Mouse (Mus musculus) embryonic fibroblast, embryonic 13.5 days (primary cell): ENCODE data around the gene Ranbp3. TPM values are rescaled to one million over a fixed set of nuclear protein-coding genes. Genes with fewer than 3 reads are reported as not detected.

Source experiments
- H3K27ac ChIP-seq: 2 replicates; pipeline ENCODE4 v1.5.1; 2012; ENCODE audit warnings: low read length, control low read depth, inconsistent platforms; ENCODE audit not compliant: insufficient read depth
- H3K4me1 ChIP-seq: 2 replicates; pipeline ENCODE4 v1.6.1; 2011; ENCODE audit warnings: low read length; ENCODE audit not compliant: control insufficient read depth, insufficient read depth
- H3K4me3 ChIP-seq: 2 replicates; pipeline ENCODE4 v1.5.1; 2011; ENCODE audit warnings: mild to moderate bottlenecking, control low read depth, low read length; ENCODE audit not compliant: insufficient read depth
- CTCF ChIP-seq: IDR thresholded peaks from 2 replicates; pipeline ENCODE4 v1.5.1; 2011; ENCODE audit warnings: mild to moderate bottlenecking, control low read depth, low read length, moderate library complexity, borderline replicate concordance; ENCODE audit not compliant: insufficient read depth
- POLR2A ChIP-seq: IDR thresholded peaks from 2 replicates; pipeline ENCODE4 v1.6.1; 2011; ENCODE audit warnings: low read depth, mild to moderate bottlenecking, control low read depth, low read length, moderate library complexity
- polyA plus RNA-seq: library from polyadenylated mRNA; stranded (reverse); fragments of >200 nt; gene quantifications from 2 replicates; pipeline ENCODE4 v1.2.4, GENCODE M21; 2011; ENCODE audit warnings: low read depth; ENCODE audit not compliant: missing spikeins, insufficient read length

The Ranbp3 gene
- polyA plus RNA-seq, 1 experiment = 45.7 TPM

GRCm38 (mm10) chr17:56758132-56758531, 85.0 kb downstream of the Ranbp3 start:
- Histone ChIP-seq H3K27ac (no peak overlapping the region), H3K4me1 (no peaks in the 10 kb centered on the region; the same call in 1 of the 2 replicates), H3K4me3 (no peak overlapping the region)
- TF ChIP-seq POLR2A (no peak), CTCF (no peak)

- no peak overlapping the region for H3K4me3 ChIP-seq
- no peaks in the 10 kb centered on the region; the same call in 1 of the 2 replicates for H3K4me1 ChIP-seq
- no peak overlapping the region for H3K27ac ChIP-seq
- TF ChIP-seq POLR2A = no peak
- TF ChIP-seq CTCF = no peak
Observed at GRCm38 (mm10) chr17:56759261-56759660, 86.2 kb downstream of the Ranbp3 start.

- Histone ChIP-seq H3K4me1 (no peaks in the 10 kb centered on the region; the same call in 1 of the 2 replicates), H3K4me3 (no peak overlapping the region), H3K27ac (no peak overlapping the region)
- TF ChIP-seq CTCF (no peak), POLR2A (no peak)
Observed at GRCm38 (mm10) chr17:56761077-56761476, 88.0 kb downstream of the Ranbp3 start.

Other genes with a start within 250 kb of the Ranbp3 start
- gene Ptprs, start 196.8 kb upstream of the Ranbp3 start, polyA plus RNA-seq = 177 and 208 TPM in 2 replicates
- not detected in 2 replicates for gene Znrf4, start 160.9 kb upstream of the Ranbp3 start, polyA plus RNA-seq
- gene Gm20219, start 118.9 kb upstream of the Ranbp3 start, polyA plus RNA-seq = 0.38 and 0.54 TPM in 2 replicates
- 58.1 and 60.9 TPM in 2 replicates for gene Safb2, start 88.7 kb upstream of the Ranbp3 start, polyA plus RNA-seq
- gene Safb, start 88.5 kb upstream of the Ranbp3 start, polyA plus RNA-seq = 67.2 and 76.1 TPM in 2 replicates
- 134 and 146 TPM in 2 replicates for gene 2410015M20Rik, start 63.5 kb upstream of the Ranbp3 start, polyA plus RNA-seq
- gene Rpl36, start 59.9 kb upstream of the Ranbp3 start, polyA plus RNA-seq = 200 and 331 TPM in 2 replicates
- gene Lonp1, start 46.4 kb upstream of the Ranbp3 start, polyA plus RNA-seq = 84.6 and 91.7 TPM in 2 replicates
- gene Catsperd, start 45.2 kb upstream of the Ranbp3 start, polyA plus RNA-seq = 0.38 and 0.56 TPM in 2 replicates
- gene Ndufa11, start 44.5 kb downstream of the Ranbp3 start, polyA plus RNA-seq = 114 and 127 TPM in 2 replicates
- 15.0 and 15.1 TPM in 2 replicates for gene Vmac, start 44.7 kb downstream of the Ranbp3 start, polyA plus RNA-seq
- not detected in 2 replicates for gene Nrtn, start 84.2 kb downstream of the Ranbp3 start, polyA plus RNA-seq
- 17.4 and 17.6 TPM in 2 replicates for gene Dus3l, start 91.5 kb downstream of the Ranbp3 start, polyA plus RNA-seq
- gene Prr22, start 97.0 kb downstream of the Ranbp3 start, polyA plus RNA-seq = not detected in 2 replicates
- gene Rfx2, start 157.7 kb downstream of the Ranbp3 start, polyA plus RNA-seq = 0.70 and 0.86 TPM in 2 replicates
- not detected in 2 replicates for gene Acsbg2, start 201.2 kb downstream of the Ranbp3 start, polyA plus RNA-seq
- gene 1700061G19Rik, start 202.2 kb downstream of the Ranbp3 start, polyA plus RNA-seq = not detected in 2 replicates